Mouse (Mus musculus) mature B cell (primary cell): Measurements from ENCODE around the gene Npy1r.

Experiments
- in situ Hi-C: fragments of 300-500 bp; cut with MboI; formaldehyde crosslinking; loops from 2 replicates; pipeline ENCODE4 v1.14.3; 2019

Gene Npy1r

GRCm38 (mm10) chr8:66696970-66697843 lies at the start of gene Npy1r:
TSS of gene Npy1r (plus strand) at chr8:66697192.
- in situ Hi-C loops, result no loop called here

GRCm38 (mm10) chr8:66681261-66681660 lies 15.7 kb upstream of the Npy1r start:
- in situ Hi-C loops, result no loop called here

GRCm38 (mm10) chr8:66687511-66688329 lies 9.3 kb upstream of the Npy1r start, which contains the start of gene Npy5r:
TSS of gene Npy5r (minus strand) at chr8:66688128.
- in situ Hi-C loops, result no loop called here

- in situ Hi-C loops, result no loop called here
Measured at GRCm38 (mm10) chr8:66688395-66688794, 8.6 kb upstream of the Npy1r start.

DNA sequence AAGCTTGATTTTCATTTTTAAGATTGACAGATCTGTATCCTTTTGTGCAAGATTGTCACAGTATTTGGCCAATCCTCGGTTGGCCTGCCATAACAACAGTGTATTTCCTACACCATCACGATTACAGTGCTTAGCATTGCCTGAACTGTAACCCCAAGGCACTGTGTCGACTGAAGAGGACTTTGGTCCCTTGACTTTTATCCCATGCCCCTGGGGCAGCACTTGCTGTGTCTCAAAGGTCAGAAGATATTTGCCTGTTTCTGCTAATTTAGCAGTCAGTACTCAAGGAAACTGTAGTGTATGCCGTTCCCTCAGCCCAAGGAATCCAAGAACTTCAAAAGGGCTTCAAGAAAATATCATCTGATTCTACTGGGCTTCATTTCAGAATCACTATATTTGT lies 8.2 kb upstream of the Npy1r start:
- in situ Hi-C loops, result no loop called here

GRCm38 (mm10) chr8:66690402-66690801 lies 6.6 kb upstream of the Npy1r start:
- in situ Hi-C loops, result no loop called here

DNA sequence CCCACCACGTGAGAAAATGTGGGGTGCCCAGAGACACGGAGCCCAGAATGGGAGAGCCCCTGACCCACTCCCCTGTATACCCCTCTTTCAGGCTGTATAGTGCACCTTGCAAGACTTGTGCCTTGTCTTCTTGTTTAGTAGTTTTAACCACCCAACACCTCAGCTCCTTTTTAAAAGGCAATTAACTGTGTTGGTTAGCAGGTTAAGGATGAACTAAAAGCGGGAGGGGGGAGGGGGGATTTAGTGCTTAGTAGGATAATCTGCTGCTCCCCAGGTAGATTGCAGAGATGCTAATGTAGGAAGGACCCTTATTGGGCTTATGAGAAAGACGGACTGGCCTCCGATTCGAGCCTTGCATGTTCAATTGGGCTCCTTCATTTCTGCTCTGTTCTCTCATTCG lies 1.0 kb downstream of the Npy1r start:
- in situ Hi-C loops, result no loop called here

- in situ Hi-C loops, result no loop called here
Measured at GRCm38 (mm10) chr8:66698782-66699181, 1.8 kb downstream of the Npy1r start.

GRCm38 (mm10) chr8:66714324-66714975 lies 17.5 kb downstream of the Npy1r start:
- in situ Hi-C loops, result no loop called here

- in situ Hi-C loops, result no loop called here
Measured at GRCm38 (mm10) chr8:66722835-66723234, 25.8 kb downstream of the Npy1r start.

- in situ Hi-C loops, result no loop called here
Measured at GRCm38 (mm10) chr8:66729446-66729845, 32.5 kb downstream of the Npy1r start.

GRCm38 (mm10) chr8:66731957-66732356 lies 35.0 kb downstream of the Npy1r start:
- in situ Hi-C loops, result no loop called here

GRCm38 (mm10) chr8:66742359-66742758 lies 45.4 kb downstream of the Npy1r start:
- in situ Hi-C loops, result no loop called here

DNA sequence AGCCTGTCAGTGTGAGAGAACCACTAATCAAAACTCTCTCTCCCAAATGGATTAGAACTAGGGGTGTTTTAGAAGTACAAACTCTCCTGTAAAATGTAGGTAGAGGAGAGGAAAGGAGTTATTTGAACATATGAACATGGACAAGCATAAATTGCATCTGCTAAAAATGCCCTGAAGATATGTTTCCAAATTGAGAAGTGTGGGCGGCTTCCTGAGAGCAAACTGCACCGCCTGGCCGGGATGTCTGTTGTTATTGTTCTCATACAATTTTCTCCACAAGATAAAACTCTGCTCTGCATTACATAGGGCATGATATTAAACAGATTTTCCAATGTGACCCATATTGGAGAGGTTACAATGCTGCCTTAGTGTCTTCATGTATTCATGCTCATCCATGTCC lies 48.6 kb downstream of the Npy1r start:
- in situ Hi-C loops, result no loop called here

DNA sequence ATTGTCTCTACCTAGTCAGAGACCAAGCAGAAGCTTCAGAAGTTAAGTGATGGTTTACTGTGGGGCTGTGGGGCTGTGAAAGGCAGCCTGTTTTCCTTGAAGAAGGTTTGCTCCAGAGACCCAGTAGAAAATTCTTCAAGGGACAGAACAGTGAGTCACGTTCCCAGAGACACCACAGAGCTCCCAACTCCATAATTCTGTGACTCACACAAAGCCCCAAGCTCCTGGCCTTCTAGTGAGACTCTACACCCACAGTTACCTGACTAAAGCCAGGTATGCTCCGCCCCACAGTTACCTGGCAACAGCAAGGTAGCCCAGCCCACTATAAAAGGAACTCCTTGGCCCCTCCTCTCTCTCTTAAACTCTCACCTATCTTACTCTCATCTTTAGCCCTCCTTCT lies 54.6 kb downstream of the Npy1r start:
- in situ Hi-C loops, result no loop called here

DNA sequence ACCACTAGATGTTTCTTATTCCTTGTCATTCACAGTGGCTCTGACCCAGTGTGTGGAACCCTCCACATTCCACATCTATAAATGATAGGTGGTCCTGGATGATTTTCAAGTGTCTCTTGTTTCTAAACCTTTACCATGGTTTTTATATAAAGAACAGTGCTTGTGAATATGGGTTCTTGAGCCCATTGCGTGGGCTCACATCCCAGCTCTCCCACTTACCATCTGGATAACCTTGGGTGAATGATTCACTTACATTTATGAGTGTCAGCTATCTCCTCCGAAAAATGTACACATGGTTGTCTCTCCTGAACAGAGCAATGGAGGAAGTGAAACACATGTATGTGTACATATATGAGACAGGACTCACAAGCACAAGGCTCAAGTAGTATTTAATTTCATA lies 59.2 kb downstream of the Npy1r start:
- in situ Hi-C loops, result no loop called here
